Mouse (Mus musculus) 3T3-L1 (cell line): Measurements from ENCODE around the gene Olfr155.

Experiments used
- DNase-seq: peaks from one replicate; pipeline ENCODE4 v3.0.0-alpha.2; 2015; ENCODE audit warnings: low read depth, low spot score

The Olfr155 gene

DNA sequence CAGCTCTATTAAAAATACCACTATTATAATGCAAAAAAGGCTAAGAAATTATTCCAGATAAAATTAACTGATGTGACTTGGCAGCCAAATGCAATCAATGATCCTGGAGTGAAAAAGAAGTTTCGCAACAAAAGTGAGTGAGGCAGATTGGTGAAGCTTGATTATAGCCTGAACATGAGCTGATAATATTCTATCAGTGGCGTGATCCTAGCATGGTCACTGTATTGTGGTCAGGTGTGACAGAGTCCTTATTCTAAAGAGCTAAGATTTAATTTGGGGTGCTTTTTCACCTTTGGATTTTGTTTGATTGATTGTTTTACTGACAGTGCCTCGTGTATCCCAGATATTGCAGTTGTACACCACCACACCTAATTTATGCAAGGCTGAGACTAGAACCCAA is 39.9 kb downstream of the Olfr155 start:
- no peak for DNase-seq

DNA sequence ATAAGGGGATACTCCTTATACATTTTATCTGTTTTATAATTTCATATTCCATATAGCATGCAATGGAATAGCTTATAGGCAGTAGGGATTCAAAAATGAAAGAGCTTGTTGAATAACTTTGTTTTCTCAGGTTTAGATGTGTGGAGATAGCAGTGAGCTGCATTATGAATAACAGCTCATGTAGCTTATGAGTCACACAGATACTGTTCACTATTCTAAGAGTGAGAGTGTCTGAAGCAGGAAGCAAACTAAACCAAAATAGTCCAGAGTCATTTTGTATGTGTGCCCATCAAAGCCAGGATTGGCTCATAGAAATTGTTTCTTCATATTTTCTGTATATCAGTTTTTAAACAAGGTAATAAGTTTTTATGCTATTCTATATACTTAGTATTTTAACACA is 45.8 kb downstream of the Olfr155 start:
- DNase-seq = peak; percentile 17

- DNase-seq = no peak
These were observed 47.8 kb downstream of the Olfr155 start for GRCm38 (mm10) chr4:43899197-43899596.

DNA sequence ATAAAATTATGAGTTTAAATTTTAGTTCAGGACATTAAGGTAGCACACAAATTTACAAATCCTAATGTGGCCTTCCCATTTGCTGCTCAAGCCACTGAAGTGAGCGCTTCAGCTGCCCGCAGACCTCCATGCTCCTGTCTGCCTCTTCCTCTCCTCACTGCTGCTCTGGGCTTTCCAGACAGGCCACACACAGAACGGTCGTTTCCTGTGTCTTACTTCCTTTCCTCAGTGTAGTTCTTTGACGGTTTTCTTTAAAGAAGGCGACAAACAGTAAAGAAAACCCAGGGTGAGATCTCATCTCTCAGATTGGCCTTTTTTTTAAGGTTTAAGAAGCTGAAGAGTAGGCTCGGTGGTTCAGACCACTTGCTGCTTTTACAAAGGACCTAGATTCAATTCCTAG is 52.3 kb downstream of the Olfr155 start:
- no peak for DNase-seq

- peak; percentile 84 for DNase-seq
These were observed 55.1 kb downstream of the Olfr155 start for GRCm38 (mm10) chr4:43906443-43906842.
